8 mouse cellular contexts compared by ENCODE assay signal in the genomic region with DNA sequence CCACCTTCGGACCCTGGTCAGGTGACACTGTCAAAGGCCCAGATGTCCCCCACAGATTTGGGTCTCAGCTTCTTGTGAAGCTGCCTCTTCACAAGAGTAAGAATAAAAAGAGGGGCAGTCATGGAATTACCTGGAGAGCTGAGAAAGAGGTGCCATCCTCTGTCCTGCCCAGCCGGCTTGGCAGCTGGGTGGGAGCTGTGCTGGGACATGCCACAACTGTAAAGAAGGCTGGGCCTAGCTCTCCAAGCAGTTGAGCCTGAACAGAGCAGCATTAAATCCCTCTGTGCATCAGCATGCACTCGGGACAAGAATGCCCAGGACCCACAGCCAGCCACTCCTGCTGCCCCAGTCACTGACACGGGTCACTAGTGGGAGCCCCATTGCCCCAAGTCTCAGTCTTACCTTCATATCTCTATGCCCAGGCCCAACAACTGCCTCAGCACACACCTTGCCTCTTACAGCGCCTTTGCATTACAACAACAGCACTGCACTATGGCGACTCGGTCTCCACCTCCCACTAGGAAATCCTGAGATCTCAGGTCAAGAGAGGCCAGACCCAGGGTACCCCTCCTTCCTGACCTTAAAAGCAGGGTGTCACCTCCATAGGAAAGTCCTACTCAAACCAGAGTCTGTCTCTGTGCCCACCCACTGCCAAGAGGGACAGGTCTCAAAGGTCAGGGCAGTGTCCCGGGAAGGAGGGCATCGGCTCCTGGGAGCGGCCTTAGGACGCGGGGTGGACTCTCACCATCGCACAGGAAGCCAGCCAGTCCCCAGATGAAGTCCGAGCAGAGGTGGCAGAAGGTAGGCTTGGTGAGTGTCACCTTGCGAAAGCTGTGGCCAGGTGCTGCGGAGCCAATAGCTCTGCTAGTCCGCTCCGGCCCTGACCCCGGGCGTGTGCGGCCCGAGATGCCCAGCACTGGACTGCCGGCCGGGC. TPM values are rescaled to one million over a fixed set of nuclear protein-coding genes. Genes with fewer than 3 reads are reported as not detected.
DNase-seq lines count a peak whose midpoint lies in the region; ATAC-seq and TF ChIP-seq lines count a peak whose summit lies in the region.

A gene (plus strand): TSS at position 634 of the 934 bp plus-strand sequence.

- H3K9ac ChIP-seq in hindbrain, embryonic 14.5 days, result peak within 1 kb of the TSS; percentile 88
- peak within 1 kb of the TSS; percentile 91 for H3K9ac ChIP-seq in liver, embryonic 16.5 days (ENCODE audit: low read depth, low read length)

- 11% methylated on average over 24 of the region's 24 CpGs for WGBS in hindbrain, embryonic 14.5 days
- 8% methylated on average over 24 of the region's 24 CpGs for WGBS in liver, embryonic 16.5 days (ENCODE audit: insufficient replicate concordance)

- in situ Hi-C loops in Patski (cut with MboI; ENCODE audit: low pct_unique_long_range_greater_than_20kb), result loop anchor here (25.0 kb wide), 1 partner anchor 748 kb away; a partner anchor contains a TSS

- H3K36me3 ChIP-seq in hindbrain, embryonic 14.5 days (replicated peaks; ENCODE audit: control insufficient read depth, insufficient read depth), result peaks cover 32% of the 10 kb centered on the region
- peaks cover 2% of the 10 kb centered on the region; the same call in 1 of the 2 replicates for H3K36me3 ChIP-seq in liver, embryonic 16.5 days (ENCODE audit: control insufficient read depth, insufficient read depth)

- CTCF ChIA-PET in Patski (lab: Charles Lee), result interaction anchor here (0.9 to 3.2 kb wide), 6 partner anchors 8 to 67 kb away, joined by 3 to 14 read pairs (median 4); a partner anchor contains a TSS

- no peak for TF ChIP-seq CTCF in Patski (IDR thresholded peaks at IDR 0.05)

- no peak for DNase-seq in layer of hippocampus, adult 8-10 months (ENCODE audit: low spot score in 2 of 2)
- DNase-seq in layer of hippocampus, adult 9-10 months (ENCODE audit: low spot score), result no peak
- DNase-seq in Patski (ENCODE audit: low read depth, low spot score), result no peak
- DNase-seq in hindbrain, embryonic 14.5 days (ENCODE audit: low spot score), result no peak
- DNase-seq in cerebellum, adult 9-10 months, result no peak
- DNase-seq in T-cell, adult 2 months (ENCODE audit: low spot score), result no peak

- H3K4me3 ChIP-seq in hindbrain, embryonic 14.5 days (replicated peaks; ENCODE audit: low read length), result peak within 1 kb of the TSS; percentile 80
- H3K4me3 ChIP-seq in liver, embryonic 16.5 days (ENCODE audit: low read depth, low read length), result peak within 1 kb of the TSS; percentile 86

- POLR2A ChIA-PET in Patski (lab: Charles Lee), result interaction anchor here (0.8 to 1.0 kb wide), 2 partner anchors 37 to 50 kb away, joined by 3 to 6 read pairs; no protein-coding TSS in a partner anchor

- no peaks in the 10 kb centered on the region for H3K27me3 ChIP-seq in Patski
- no peaks in the 10 kb centered on the region for H3K27me3 ChIP-seq in hindbrain, embryonic 14.5 days (ENCODE audit: control insufficient read depth, insufficient read depth, low read length)
- H3K27me3 ChIP-seq in liver, embryonic 16.5 days (ENCODE audit: control insufficient read depth, insufficient read depth, low read depth, low read length), result no peaks in the 10 kb centered on the region; the same call in 1 of the 2 replicates

- H3K4me1 ChIP-seq in hindbrain, embryonic 14.5 days (replicated peaks; ENCODE audit: control insufficient read depth, insufficient read depth, low read length), result peaks cover 15% of the 10 kb centered on the region
- peaks cover 17% of the 10 kb centered on the region for H3K4me1 ChIP-seq in liver, embryonic 16.5 days (ENCODE audit: control insufficient read depth, low read depth, low read length)

- peak; percentile 49 for ATAC-seq in Patski
- peak; percentile 52 for ATAC-seq in erythroid progenitor cell, adult 5-6 weeks (replicated peaks; ENCODE audit: low FRiP score, poor library complexity, severe bottlenecking)
- ATAC-seq in hindbrain, embryonic 14.5 days (ENCODE audit: low FRiP score), result peak; percentile 12; the same call in 1 of the 2 replicates
- ATAC-seq in liver, embryonic 16.5 days (ENCODE audit: low read depth), result peak; percentile 45

- H3K4me2 ChIP-seq in hindbrain, embryonic 14.5 days (replicated peaks), result peak within 1 kb of the TSS; percentile 82
- peak within 1 kb of the TSS; percentile 94 for H3K4me2 ChIP-seq in liver, embryonic 16.5 days (ENCODE audit: low read depth, low read length)

- H3K27ac ChIP-seq in hindbrain, embryonic 14.5 days, result no peak within 1 kb of the TSS
- H3K27ac ChIP-seq in liver, embryonic 16.5 days (ENCODE audit: low read length), result peak within 1 kb of the TSS; percentile 77

- no peaks in the 10 kb centered on the region for H3K9me3 ChIP-seq in hindbrain, embryonic 14.5 days (ENCODE audit: control insufficient read depth, low read length)
- no peaks in the 10 kb centered on the region for H3K9me3 ChIP-seq in liver, embryonic 16.5 days (replicated peaks; ENCODE audit: control insufficient read depth, low read length)

RNA-seq across cellular contexts. Expression of the gene that starts here (rescaled TPM):
- total RNA-seq in layer of hippocampus, adult 8-10 months (2022), result 10 to 100 TPM; 17.4 to 27.3 (median 22.4) TPM
- 10.4 TPM for polyA plus RNA-seq in Patski (2021)
- total RNA-seq in erythroid progenitor cell, adult 5-6 weeks (2015; ENCODE audit: low replicate concordance), result 2.5 and 5.8 TPM in 2 replicates
- 2.2 TPM in 1 of 2 replicates, not detected in the other for total RNA-seq in erythroid progenitor cell, adult 5-6 weeks (2017; ENCODE audit: low replicate concordance)
- polyA plus RNA-seq in hindbrain, embryonic 14.5 days (2014; fragmentation: Nextera tagmentation; extraction: Ambion mirVana), result 9.8 and 11.3 TPM in 2 replicates
- 5.0 and 5.8 TPM in 2 replicates for polyA plus RNA-seq in liver, embryonic 16.5 days (2015; fragmentation: Nextera tagmentation; extraction: Ambion mirVana)
